In genomic region chr10:80858350-80858935, GRCm38 (mm10) we compare ENCODE assay signal across 11 mouse cellular contexts. TPM values are rescaled to one million over a fixed set of nuclear protein-coding genes. Genes with fewer than 3 reads are reported as not detected.
DNase-seq lines count a peak whose midpoint lies in the region; ATAC-seq and TF ChIP-seq lines count a peak whose summit lies in the region.
"Had no signal": no experiment of that assay in that cellular context is flagged by ENCODE, and none has a peak within 500 bp of the region (broad histone marks: within the 10 kb centered on the region; RNA-seq: fewer than 3 reads in every experiment).

No protein-coding gene starts in this region.

- DNase-seq in heart, embryonic 10.5 days (ENCODE audit: low spot score) = peak; percentile 87
- no peak for DNase-seq in heart, adult 9 months (ENCODE audit: low spot score in 2 of 2)
- peak; percentile 68 for DNase-seq in G1E (ENCODE audit: low spot score)
- no peak for DNase-seq in cerebellum, postnatal 4 days (ENCODE audit: low spot score in 2 of 2)
- no peak for DNase-seq in heart, adult 18-20 months
- DNase-seq: cerebellum, adult 9-11 months; midbrain, embryonic 14.5 days; thymus, adult 18-20 months had no signal

- ATAC-seq in G1E (ENCODE audit: extremely low read depth, insufficient number of reproducible peaks, low FRiP score, poor library complexity, severe bottlenecking) = peak; percentile 51
- ATAC-seq in liver, embryonic 15.5 days (ENCODE audit: insufficient read depth) = peak; percentile 86
- ATAC-seq in activated CD4-positive, CD25-positive, alpha-beta regulatory T cell, adult 4 months = no peak

- H3K27me3 ChIP-seq in heart, embryonic 10.5 days (ENCODE audit: insufficient read depth, poor library complexity, severe bottlenecking) = no peaks in the 10 kb centered on the region
- no peaks in the 10 kb centered on the region for H3K27me3 ChIP-seq in G1E (ENCODE audit: insufficient read depth, low read length)
- H3K27me3 ChIP-seq in erythroblast, embryonic 14.5 days (ENCODE audit: control insufficient read depth) = no peaks in the 10 kb centered on the region
- H3K27me3 ChIP-seq in liver, embryonic 15.5 days = no peaks in the 10 kb centered on the region

- WGBS in heart, embryonic 10.5 days = 68% methylated on average over 7 of the region's 7 CpGs
- WGBS in liver, embryonic 15.5 days (ENCODE audit: insufficient replicate concordance) = 15% methylated on average over 7 of the region's 7 CpGs

- H3K9me3 ChIP-seq in heart, embryonic 10.5 days = no peaks in the 10 kb centered on the region
- H3K9me3 ChIP-seq in G1E (replicated peaks) = no peaks in the 10 kb centered on the region
- no peaks in the 10 kb centered on the region for H3K9me3 ChIP-seq in erythroblast, embryonic 14.5 days (ENCODE audit: control insufficient read depth, low read length)
- no peaks in the 10 kb centered on the region for H3K9me3 ChIP-seq in liver, embryonic 15.5 days (replicated peaks)

- peaks cover 33% of the 10 kb centered on the region for H3K4me1 ChIP-seq in heart, embryonic 10.5 days
- H3K4me1 ChIP-seq in G1E (ENCODE audit: insufficient read depth, low read depth, low read length) = peaks cover 91% of the 10 kb centered on the region
- peaks cover 94% of the 10 kb centered on the region for H3K4me1 ChIP-seq in erythroblast, embryonic 14.5 days (ENCODE audit: control insufficient read depth)
- peaks cover 94% of the 10 kb centered on the region for H3K4me1 ChIP-seq in liver, embryonic 15.5 days (replicated peaks)

- no peak for TF ChIP-seq CTCF in G1E (IDR thresholded peaks at IDR 0.05; ENCODE audit: low read depth, low read length)

- H3K36me3 ChIP-seq in heart, embryonic 10.5 days = peaks cover 24% of the 10 kb centered on the region
- peaks cover 69% of the 10 kb centered on the region for H3K36me3 ChIP-seq in G1E (replicated peaks)
- peaks cover 79% of the 10 kb centered on the region for H3K36me3 ChIP-seq in erythroblast, embryonic 14.5 days (ENCODE audit: control insufficient read depth)
- peaks cover 35% of the 10 kb centered on the region for H3K36me3 ChIP-seq in liver, embryonic 15.5 days (replicated peaks)

- peak overlapping the region; percentile 93 for H3K4me2 ChIP-seq in liver, embryonic 15.5 days

- H3K9ac ChIP-seq in liver, embryonic 15.5 days = peak overlapping the region; percentile 95

- H3K4me3 ChIP-seq in heart, embryonic 10.5 days = no peak overlapping the region
- peak overlapping the region; percentile 80; the same call in 1 of the 2 replicates for H3K4me3 ChIP-seq in G1E (ENCODE audit: low read depth, low read length)
- H3K4me3 ChIP-seq in erythroblast, embryonic 14.5 days (replicated peaks) = peak overlapping the region; percentile 74
- peak overlapping the region; percentile 96 for H3K4me3 ChIP-seq in liver, embryonic 15.5 days (replicated peaks)

- peak overlapping the region; percentile 74; the same call in 1 of the 2 replicates for H3K27ac ChIP-seq in heart, embryonic 10.5 days
- peak overlapping the region; percentile 99 for H3K27ac ChIP-seq in liver, embryonic 15.5 days (replicated peaks)

RNA-seq across cellular contexts. Expression of gene Sppl2b, which starts 3.4 kb away (rescaled TPM):
- 32.1 and 34.6 TPM in 2 replicates for polyA plus RNA-seq in heart, embryonic 10.5 days (2016; fragmentation: Nextera tagmentation; extraction: Ambion mirVana)
- total RNA-seq in G1E (2014; fragmentation: Nextera tagmentation) (46.0 and 55.1 TPM in 2 replicates), G1E (2017) (18.0 and 22.1 TPM in 2 replicates)
- polyA plus RNA-seq in G1E (2012) = 76.6 and 92.5 TPM in 2 replicates
- 56.0 and 60.5 TPM in 2 replicates for polyA plus RNA-seq in erythroblast, embryonic 14.5 days (2012)
- 63.9 and 69.6 TPM in 2 replicates for polyA plus RNA-seq in liver, embryonic 15.5 days (2015; fragmentation: Nextera tagmentation; extraction: Ambion mirVana)
- 10 to 100 TPM in 1 of 2 experiments, 1 to 10 TPM in 1; 8.9 to 18.4 TPM for polyA plus RNA-seq in activated CD4-positive, CD25-positive, alpha-beta regulatory T cell, adult 4 months (2017; shearing (Covaris generic))
- 10 to 100 TPM; 11.9 to 15.9 TPM for total RNA-seq in heart, adult 18-20 months (2021)

RNA-seq across cellular contexts. Expression of gene Lsm7, which starts 3.4 kb away (rescaled TPM):
- polyA plus RNA-seq in heart, embryonic 10.5 days (2016; fragmentation: Nextera tagmentation; extraction: Ambion mirVana) = 200 and 266 TPM in 2 replicates
- total RNA-seq in G1E (2014; fragmentation: Nextera tagmentation) (51.2 and 53.5 TPM in 2 replicates), G1E (2017) (282 and 373 TPM in 2 replicates)
- 226 and 269 TPM in 2 replicates for polyA plus RNA-seq in G1E (2012)
- polyA plus RNA-seq in erythroblast, embryonic 14.5 days (2012) = 17.4 and 20.7 TPM in 2 replicates
- polyA plus RNA-seq in liver, embryonic 15.5 days (2015; fragmentation: Nextera tagmentation; extraction: Ambion mirVana) = 115 TPM in 2 replicates
- 100 to 1,000 TPM; 202 to 214 TPM for polyA plus RNA-seq in activated CD4-positive, CD25-positive, alpha-beta regulatory T cell, adult 4 months (2017; shearing (Covaris generic))
- 10 to 100 TPM; 23.5 to 27.8 TPM for total RNA-seq in heart, adult 18-20 months (2021)

RNA-seq across cellular contexts. Expression of gene Tmprss9, which starts 13.2 kb away (rescaled TPM):
- polyA plus RNA-seq in heart, embryonic 10.5 days (2016; fragmentation: Nextera tagmentation; extraction: Ambion mirVana) = not detected in 2 replicates
- total RNA-seq in G1E (2014; fragmentation: Nextera tagmentation) (not detected in 2 replicates), G1E (2017) (0.05 and 0.06 TPM in 2 replicates)
- polyA plus RNA-seq in G1E (2012) = 0.02 TPM in 1 of 2 replicates, not detected in the other
- polyA plus RNA-seq in erythroblast, embryonic 14.5 days (2012) = 0.02 and 0.03 TPM in 2 replicates
- polyA plus RNA-seq in liver, embryonic 15.5 days (2015; fragmentation: Nextera tagmentation; extraction: Ambion mirVana) = 0.05 TPM in 1 of 2 replicates, not detected in the other
- polyA plus RNA-seq in activated CD4-positive, CD25-positive, alpha-beta regulatory T cell, adult 4 months (2017; shearing (Covaris generic)) = not detected
- total RNA-seq in heart, adult 18-20 months (2021) = not detected
- polyA plus RNA-seq: midbrain, embryonic 14.5 days had no signal

RNA-seq across cellular contexts. Expression of gene Lingo3, which starts 14.6 kb away (rescaled TPM):
- polyA plus RNA-seq in heart, embryonic 10.5 days (2016; fragmentation: Nextera tagmentation; extraction: Ambion mirVana) = 0.14 and 0.43 TPM in 2 replicates
- total RNA-seq in G1E (2014; fragmentation: Nextera tagmentation) (not detected in 2 replicates), G1E (2017) (0.05 and 0.06 TPM in 2 replicates)
- not detected in 2 replicates for polyA plus RNA-seq in G1E (2012)
- not detected in 2 replicates for polyA plus RNA-seq in erythroblast, embryonic 14.5 days (2012)
- not detected in 2 replicates for polyA plus RNA-seq in liver, embryonic 15.5 days (2015; fragmentation: Nextera tagmentation; extraction: Ambion mirVana)
- polyA plus RNA-seq in activated CD4-positive, CD25-positive, alpha-beta regulatory T cell, adult 4 months (2017; shearing (Covaris generic)) = not detected
- 10 to 100 TPM; 13.5 to 16.6 TPM for total RNA-seq in heart, adult 18-20 months (2021)

RNA-seq across cellular contexts. Expression of gene Oaz1, which starts 32.0 kb away (rescaled TPM):
- polyA plus RNA-seq in heart, embryonic 10.5 days (2016; fragmentation: Nextera tagmentation; extraction: Ambion mirVana) = 2,064 and 2,176 TPM in 2 replicates
- 310 and 444 TPM in 2 replicates for total RNA-seq in G1E (2014; fragmentation: Nextera tagmentation)
- total RNA-seq in G1E (2017) = 228 and 347 TPM in 2 replicates
- polyA plus RNA-seq in G1E (2012) = 1,655 and 2,091 TPM in 2 replicates
- polyA plus RNA-seq in erythroblast, embryonic 14.5 days (2012) = 1,446 and 1,486 TPM in 2 replicates
- polyA plus RNA-seq in liver, embryonic 15.5 days (2015; fragmentation: Nextera tagmentation; extraction: Ambion mirVana) = 1,470 and 1,719 TPM in 2 replicates
- 1,000 to 10,000 TPM; 1,826 to 2,667 TPM for polyA plus RNA-seq in activated CD4-positive, CD25-positive, alpha-beta regulatory T cell, adult 4 months (2017; shearing (Covaris generic))
- 100 to 1,000 TPM; 897 to 934 TPM for total RNA-seq in heart, adult 18-20 months (2021)

Comparison
In these comparisons a context has a peak if more than half of its experiments do, and no peak if none do; other contexts are left out.
1. DNase-seq: peak in heart, embryonic 10.5 days (single experiment) and G1E (single experiment); none in heart, adult 9 months (0 of 2), cerebellum, postnatal 4 days (0 of 2) and heart, adult 18-20 months (0 of 2).